Mouse (Mus musculus) adrenal gland, postnatal 4 days (tissue): ENCODE data around the gene Olfr720. TPM values are rescaled to one million over a fixed set of nuclear protein-coding genes. Genes with fewer than 3 reads are reported as not detected.

Experiments
- DNase-seq, 2 experiments: peaks; one replicate each; pipeline ENCODE4 v3.0.0; 2021 to 2022; ENCODE audit warnings: low spot score in 2 of 2, mixed read lengths in 2 of 2
- long read RNA-seq, 2 experiments: library from polyadenylated mRNA; stranded (forward); transcript quantifications; one replicate each; pipeline ENCODE4 v2.0.0; 2021
- total RNA-seq, 2 experiments: library from RNA; stranded (reverse); gene quantifications; 2 replicates each; pipeline ENCODE4 v1.2.3; 2021

The Olfr720 gene
- not detected for total RNA-seq
- long read RNA-seq, experiment 1 = 0 reads
- long read RNA-seq, experiment 2 = 0 reads

DNA sequence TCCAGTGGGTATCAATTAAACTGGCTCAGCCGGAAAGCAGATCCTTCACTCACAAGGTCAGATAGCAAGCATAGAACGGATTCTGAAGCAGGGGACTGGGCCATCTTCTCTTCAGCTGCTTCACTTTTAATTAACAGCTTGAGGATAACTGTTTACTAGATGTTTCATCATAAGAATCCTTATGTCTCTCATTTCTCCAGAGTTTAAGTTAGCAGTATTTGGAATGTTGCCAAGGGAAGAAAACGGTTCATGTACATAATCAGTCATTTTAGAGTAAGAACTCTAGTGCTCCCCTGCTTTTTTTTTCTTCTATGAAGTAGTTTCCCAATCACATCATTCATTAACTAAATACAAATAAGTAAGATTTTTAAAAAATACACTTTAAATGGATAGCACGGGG, at the start of gene Olfr720:
Gene Olfr720, minus strand, starts transcription at position 101 of the 400 bp plus-strand sequence.
- no peak for DNase-seq

Other genes starting within 250 kb of the Olfr720 start
- 10 to 100 TPM; 32.0 to 35.2 TPM for gene Atxn7, start 225.4 kb downstream of the Olfr720 start, total RNA-seq
- gene Thoc7, start 225.0 kb downstream of the Olfr720 start, total RNA-seq = 100 to 1,000 TPM; 137 to 141 TPM
- gene Psmd6, start 65.9 kb downstream of the Olfr720 start, total RNA-seq = 100 to 1,000 TPM; 153 to 159 TPM
- gene Olfr31, start 136.0 kb upstream of the Olfr720 start, total RNA-seq = not detected
- 10 to 100 TPM; 20.1 to 22.3 TPM for gene Il3ra, start 159.4 kb upstream of the Olfr720 start, total RNA-seq
- not detected for gene Olfr721-ps1, start 214.5 kb upstream of the Olfr720 start, total RNA-seq